Mouse (Mus musculus) c-Kit-negative CD71-positive TER-119-positive erythroid progenitor cells, embryonic 14.5 days (primary cell): ENCODE results near the gene Ppm1m.

ENCODE experiments used
- DNase-seq: peaks from one replicate; pipeline ENCODE4 v3.0.0-alpha.2; 2013; ENCODE audit warnings: low read depth, low spot score

Gene Ppm1m

GRCm38 (mm10) chr9:106220894-106221523 lies 21.5 kb upstream of the Ppm1m start:
- DNase-seq, result no peak

DNA sequence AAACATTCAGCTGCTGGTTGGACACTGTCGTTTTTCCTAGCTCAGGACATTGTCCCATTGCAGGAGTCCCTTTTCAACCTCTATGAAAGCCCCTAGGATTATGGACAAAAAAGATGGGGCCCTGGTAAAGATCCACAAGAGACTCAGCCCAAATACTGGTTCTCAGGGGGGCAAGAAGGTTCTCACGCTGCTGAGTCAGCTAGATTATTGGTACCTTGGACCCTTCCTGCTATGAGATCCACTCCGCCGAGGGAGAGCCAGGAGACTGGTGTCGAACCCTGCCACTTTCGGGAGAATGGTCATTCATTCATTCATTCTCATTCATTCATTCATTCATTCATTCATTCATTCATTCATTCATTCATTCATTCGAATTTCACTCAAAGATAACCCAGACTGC lies 17.4 kb upstream of the Ppm1m start:
- DNase-seq, result no peak

DNA sequence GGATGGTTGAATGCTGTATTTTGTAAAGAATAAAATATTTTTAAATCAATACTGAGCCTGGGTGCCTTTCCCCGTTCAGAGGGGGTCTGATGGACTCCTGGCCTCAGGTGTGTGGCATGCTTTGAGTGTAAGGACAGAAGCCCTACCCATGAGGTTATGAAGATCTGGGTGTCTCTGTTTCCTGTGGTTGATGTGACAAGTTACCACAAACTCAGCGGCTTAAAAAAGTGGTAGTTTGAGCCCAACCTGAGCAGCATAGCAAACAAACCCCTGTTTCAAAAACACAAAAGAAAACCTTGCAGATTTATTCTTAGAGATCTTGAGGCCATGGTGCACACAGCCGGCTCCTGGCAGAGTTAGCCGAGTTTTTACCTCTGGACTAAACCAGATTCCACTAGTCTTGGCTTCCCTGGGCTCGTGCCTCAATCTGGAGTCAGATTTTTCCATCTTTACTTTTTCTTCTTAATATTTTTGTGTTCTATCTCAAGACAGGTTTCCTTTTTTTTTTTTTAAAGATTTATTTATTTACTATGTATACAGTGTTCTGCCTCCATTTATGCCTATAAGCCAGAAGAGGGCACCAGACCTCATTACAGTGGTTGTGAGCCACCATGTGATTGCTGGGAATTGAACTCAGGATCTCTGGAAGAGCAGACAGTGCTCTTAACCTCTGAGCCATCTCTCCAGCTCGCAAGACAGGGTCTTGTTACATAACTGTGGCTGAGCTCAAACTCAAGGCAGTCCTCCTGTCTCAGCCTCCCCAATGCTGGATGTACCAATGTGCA lies 16.0 kb upstream of the Ppm1m start:
- DNase-seq, result no peak

DNA sequence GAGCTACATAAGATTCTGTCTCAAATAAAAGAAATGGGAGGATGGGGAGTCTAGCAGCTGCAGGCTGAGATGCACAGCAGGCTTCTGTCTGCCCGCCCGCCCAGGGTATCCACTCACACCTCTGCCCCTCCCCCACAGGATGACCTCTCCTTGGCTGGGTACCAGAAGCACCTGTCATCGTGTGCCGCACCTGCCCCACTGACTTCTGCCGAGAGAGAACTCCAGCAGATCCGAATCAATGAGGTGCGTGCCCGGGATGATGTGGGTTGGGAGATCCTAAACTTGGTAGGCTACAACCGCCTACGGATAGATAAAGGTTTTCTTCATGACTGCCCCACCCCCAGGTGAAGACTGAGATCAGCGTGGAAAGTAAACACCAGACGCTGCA lies 13.0 kb upstream of the Ppm1m start:
- no peak for DNase-seq

DNA sequence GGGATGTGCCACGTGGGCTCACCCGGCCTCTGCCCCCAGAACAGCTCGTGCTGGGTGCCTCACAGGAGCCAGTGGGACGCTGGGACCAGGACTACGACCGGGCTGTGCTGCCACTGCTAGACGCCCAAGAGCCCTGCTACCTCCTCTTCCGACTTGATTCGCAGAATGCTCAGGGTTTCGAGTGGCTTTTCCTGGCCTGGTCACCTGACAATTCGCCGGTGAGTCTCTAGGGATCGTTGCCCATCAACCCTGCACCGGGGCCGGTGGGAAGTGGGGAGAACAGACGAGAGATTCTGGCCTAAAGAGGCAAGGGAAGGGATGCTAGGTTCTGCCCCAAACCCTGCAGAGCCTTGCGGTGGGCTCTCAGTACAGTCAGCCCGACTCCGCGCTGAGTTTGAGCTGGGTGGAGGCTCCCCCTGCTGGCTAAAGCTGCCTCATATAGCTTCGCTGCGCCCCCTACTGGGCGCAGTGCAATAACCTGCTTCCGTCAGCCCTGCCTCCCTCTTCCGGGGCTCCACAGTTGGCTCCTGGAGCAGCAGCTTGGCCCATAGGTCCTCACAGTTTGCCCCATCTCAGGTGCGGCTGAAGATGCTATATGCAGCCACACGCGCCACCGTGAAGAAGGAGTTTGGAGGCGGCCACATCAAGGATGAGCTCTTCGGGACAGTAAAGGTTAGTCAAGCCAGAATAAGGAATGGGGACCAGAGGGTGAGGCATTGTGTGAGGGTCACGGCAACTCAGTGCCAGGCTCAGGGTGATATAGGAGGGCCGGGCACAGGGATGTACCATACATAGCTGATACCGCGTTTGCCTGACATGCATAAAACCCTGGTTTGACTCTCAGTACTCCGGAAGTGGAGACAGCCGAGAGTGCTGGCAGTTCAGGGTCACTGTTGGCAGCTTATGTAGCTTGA lies 12.4 kb upstream of the Ppm1m start:
- peak; percentile 73 for DNase-seq

DNA sequence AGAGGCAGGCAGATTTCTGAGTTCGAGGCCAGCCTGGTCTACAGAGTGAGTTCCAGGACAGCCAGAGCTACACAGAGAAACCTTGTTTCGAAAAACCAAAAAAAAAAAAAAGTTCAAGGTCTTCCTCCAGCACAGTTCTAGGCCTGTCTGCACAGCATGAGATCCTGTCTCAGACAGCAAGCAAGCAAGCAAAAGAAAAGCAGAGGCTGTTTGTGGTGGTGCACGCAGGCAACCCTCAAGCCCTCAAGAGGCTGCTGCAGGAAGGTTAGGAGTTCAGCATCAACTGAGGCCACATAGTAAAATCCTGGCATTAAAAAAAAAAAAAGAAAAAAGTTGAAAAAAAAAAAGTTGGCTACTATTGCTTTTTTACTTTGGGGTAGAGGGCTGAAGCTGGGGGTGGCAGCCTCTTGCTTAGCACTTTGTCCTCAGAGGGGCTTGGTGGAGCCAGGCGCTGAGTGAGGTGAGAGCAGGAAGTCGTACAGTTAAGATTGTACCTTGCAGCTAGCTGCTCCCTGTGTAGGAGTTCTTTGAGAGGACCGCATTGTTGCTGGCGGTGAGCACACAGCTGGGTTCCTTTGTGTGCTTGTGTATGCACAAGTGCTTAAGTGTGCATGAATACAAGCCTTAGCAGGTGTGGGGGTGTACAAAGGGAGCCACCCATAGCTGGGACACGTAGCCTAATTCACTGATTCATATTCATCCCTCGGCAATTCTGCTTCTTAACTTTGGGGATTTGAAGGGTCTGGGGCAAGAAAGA lies 11.5 kb upstream of the Ppm1m start:
- DNase-seq, result no peak

DNA sequence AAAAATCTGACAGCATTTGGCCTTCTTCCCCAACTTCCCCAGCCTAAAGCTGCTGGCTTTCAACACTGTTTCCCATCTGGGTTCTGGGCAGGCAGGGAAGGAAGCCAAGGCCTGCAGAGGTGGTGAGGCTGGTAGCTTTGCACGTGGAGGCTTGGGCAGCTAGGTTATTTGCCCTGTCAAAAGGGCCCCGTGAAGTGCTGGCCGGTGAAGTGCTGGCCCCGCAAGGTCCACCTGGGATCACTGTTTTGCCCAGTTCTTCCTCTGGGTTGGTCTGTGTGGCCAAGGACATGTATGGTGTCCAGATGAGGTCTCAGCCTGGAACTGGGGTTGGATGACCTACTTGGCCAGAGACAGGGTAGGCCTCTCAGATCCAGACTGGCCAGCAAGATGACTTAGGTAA lies 10.4 kb upstream of the Ppm1m start:
- no peak for DNase-seq

DNA sequence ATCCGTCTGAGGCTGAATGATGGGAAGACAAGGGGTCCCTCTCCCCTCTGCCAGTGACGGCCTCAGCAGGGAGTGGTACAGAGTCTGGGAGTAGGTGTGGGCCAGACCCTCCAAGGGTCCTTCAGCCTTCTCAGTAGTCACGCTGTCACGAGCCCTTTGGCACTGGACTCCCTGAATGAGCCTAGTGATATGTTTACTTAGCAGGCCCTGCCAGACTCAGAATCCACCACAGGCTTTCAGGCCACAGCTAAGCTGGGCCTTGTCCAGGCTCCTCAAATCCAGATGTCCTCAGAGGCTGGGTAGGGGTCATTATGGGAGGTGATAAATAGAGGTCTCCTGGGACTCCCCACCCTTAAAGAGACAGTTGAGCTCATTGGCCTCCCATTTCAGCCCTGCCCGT lies 8.6 kb upstream of the Ppm1m start:
- no peak for DNase-seq

GRCm38 (mm10) chr9:106206515-106206914 lies 7.0 kb upstream of the Ppm1m start:
- DNase-seq, result no peak

GRCm38 (mm10) chr9:106205713-106206290 lies 6.3 kb upstream of the Ppm1m start:
- DNase-seq, result no peak

- no peak for DNase-seq
Measured at GRCm38 (mm10) chr9:106203990-106204851, 4.7 kb upstream of the Ppm1m start.

DNA sequence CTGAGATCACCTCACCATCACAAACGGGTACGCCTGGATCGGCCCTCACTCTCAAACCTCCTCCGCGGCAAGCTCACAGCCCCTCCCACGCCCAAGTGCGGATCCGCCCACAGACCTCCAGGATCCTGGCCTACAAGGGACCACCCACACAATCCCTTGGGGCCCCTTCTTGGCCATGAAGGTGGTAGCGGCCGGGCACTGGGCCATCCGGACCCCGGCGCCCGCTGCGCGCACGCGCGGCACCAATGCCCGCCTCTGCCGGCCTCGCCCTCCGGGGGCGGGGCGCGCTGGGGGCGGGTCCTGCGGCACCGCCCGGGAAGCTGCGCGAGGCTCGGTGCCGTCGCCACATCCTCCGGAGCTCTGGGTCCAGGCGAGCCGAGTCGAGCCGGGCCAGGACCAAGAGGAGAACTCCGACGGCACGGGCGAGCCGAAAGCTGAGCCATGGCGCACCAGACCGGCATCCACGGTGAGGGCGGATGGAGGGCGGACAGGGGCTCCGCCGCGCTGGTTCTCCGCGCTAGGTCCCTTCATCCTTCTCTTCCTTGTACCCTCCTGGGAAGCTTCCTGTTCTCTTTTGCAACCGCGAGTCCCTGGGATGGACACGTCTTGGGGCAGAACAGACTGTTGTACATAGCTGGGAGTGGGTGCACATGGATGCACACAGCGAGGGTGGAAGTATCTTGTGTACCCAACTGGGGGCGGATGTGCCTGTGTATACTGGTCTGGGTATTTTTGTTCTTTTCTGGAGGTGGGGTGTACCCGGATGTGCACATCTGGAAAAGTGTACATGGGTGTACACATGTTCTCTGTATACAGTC lies 3.5 kb upstream of the Ppm1m start, which contains the start of gene Twf2:
Gene Twf2 (plus strand): TSS at position 290 of the 818 bp plus-strand sequence.
- DNase-seq, result peak; percentile 72

DNA sequence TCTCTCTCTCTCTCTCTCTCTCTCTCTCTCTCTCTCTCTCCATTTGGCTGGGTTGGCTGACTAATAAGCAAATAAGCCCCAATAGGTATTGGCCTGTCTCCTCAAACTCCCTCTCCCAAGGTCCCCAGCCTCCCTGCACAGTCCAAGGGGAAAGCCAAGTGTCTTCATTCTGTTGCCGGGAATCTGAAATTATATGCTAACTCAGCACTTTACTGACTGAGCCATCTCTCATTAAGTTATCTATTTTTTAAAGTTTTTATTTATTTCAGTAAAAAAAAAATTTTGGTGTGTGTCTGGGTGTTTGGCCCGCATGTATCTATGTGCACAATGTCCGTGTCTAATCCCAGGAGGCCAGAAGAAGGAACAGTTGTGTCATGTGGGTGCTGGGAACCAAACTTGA lies 2.3 kb upstream of the Ppm1m start:
- no peak for DNase-seq

- peak; percentile 33 for DNase-seq
Measured at GRCm38 (mm10) chr9:106198962-106199458, 536 bp downstream of the Ppm1m start.

GRCm38 (mm10) chr9:106197732-106198131 lies 1.8 kb downstream of the Ppm1m start:
- no peak for DNase-seq

DNA sequence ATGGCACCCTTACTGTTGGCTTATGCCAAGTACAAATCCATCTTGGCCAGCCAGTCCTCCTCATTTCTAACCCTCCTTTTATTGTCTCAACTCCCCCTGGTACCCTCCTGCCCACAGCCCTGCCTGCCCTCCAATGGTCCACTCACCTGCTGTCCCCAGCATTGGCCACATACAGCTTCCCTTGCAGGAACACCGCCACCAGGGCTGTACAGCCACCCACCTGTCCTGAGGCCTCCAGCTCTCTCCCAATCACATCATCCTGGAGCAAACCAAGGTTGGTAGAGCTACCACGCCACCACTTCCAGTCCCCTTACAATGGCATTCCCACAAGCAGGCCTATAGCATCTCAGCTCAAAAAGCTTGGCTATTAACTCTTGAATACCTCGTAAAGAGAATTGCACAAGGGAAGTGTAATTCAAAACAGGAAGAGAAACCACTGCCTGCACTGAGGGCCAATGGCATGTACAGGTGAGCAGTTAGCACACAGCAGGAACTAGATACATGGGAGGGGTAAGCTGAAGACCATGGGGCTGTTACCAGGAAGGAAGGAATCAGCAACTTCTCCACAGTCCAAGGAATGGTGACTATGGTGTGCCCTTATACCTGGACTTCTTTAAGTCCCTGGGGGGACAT lies 2.3 kb downstream of the Ppm1m start:
- no peak for DNase-seq

- DNase-seq, result no peak
Measured at GRCm38 (mm10) chr9:106195693-106196092, 3.9 kb downstream of the Ppm1m start.

GRCm38 (mm10) chr9:106193930-106194807 lies 5.4 kb downstream of the Ppm1m start:
- DNase-seq, result no peak
